Mouse (Mus musculus) bone marrow macrophage, adult 2 months (primary cell): ENCODE measurements around the gene Slc35f1.

Experiments used
- CTCF ChIP-seq: IDR thresholded peaks from 2 replicates; pipeline ENCODE4 v1.5.1; 2012; ENCODE audit warnings: low read depth, mild to moderate bottlenecking, low read length, moderate library complexity
- POLR2A ChIP-seq: IDR thresholded peaks from 2 replicates; pipeline ENCODE4 v1.6.1; 2012; ENCODE audit warnings: mild to moderate bottlenecking, low read depth, low read length, borderline replicate concordance

DNA sequence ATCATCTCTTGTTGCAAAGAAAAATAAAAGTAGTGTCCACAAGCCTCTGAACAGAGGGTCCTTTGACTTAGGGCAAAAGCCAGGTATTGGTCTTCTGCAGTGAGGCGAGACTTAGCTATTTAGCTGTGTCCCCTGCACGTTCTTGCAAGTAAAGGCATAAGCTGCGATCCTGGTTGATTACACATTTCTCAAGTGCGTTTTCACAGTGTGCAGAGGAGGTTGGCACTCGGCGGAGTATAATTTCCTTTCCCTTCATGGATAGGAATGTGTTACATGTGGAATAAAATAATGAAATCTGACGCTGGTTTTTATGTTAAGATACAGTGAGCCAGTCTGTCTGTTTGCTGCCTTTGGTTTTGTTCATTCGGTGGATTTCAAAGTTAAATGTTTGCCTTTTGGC, 232.8 kb downstream of the Slc35f1 start:
- TF ChIP-seq CTCF (no peak), POLR2A (no peak)
